Mouse (Mus musculus): ENCODE measurements around the gene Mad1l1. TPM values are rescaled to one million over a fixed set of nuclear protein-coding genes. Genes with fewer than 3 reads are reported as not detected.

Mad1l1 gene
- polyA plus RNA-seq, 1 experiment from 2014 or later = 25.0 TPM

GRCm38 (mm10) chr5:140249359-140250062 lies 71.8 kb downstream of the Mad1l1 start:
- Histone ChIP-seq H3K27me3 (ENCODE audit: control insufficient read depth, insufficient read depth, low read length) (peaks cover 7% of the 10 kb centered on the region; the same call in 1 of the 2 replicates), H3K4me2 (no peak overlapping the region), H3K9me3 (replicated peaks; ENCODE audit: control insufficient read depth, low read length) (no peaks in the 10 kb centered on the region), H3K9ac (ENCODE audit: low read depth, low read length) (no peak overlapping the region), H3K4me3 (ENCODE audit: low read depth, low read length) (no peak overlapping the region), H3K27ac (ENCODE audit: low read depth, low read length) (no peak overlapping the region), H3K4me1 (ENCODE audit: control insufficient read depth, insufficient read depth, low read length) (no peaks in the 10 kb centered on the region), H3K36me3 (ENCODE audit: control insufficient read depth, insufficient read depth, low read length) (no peaks in the 10 kb centered on the region)
- 83% methylated on average over 6 of the region's 6 CpGs for WGBS (ENCODE audit: insufficient replicate concordance)
- ATAC-seq (replicated peaks; ENCODE audit: insufficient number of reproducible peaks, low FRiP score, low TSS enrichment) = no peak

GRCm38 (mm10) chr5:140248101-140248500 lies 73.3 kb downstream of the Mad1l1 start:
- Histone ChIP-seq H3K27ac (ENCODE audit: low read depth, low read length) (no peak overlapping the region), H3K36me3 (ENCODE audit: control insufficient read depth, insufficient read depth, low read length) (no peaks in the 10 kb centered on the region), H3K4me1 (ENCODE audit: control insufficient read depth, insufficient read depth, low read length) (no peaks in the 10 kb centered on the region), H3K27me3 (ENCODE audit: control insufficient read depth, insufficient read depth, low read length) (peaks cover under 1% of the 10 kb centered on the region; the same call in 1 of the 2 replicates), H3K9me3 (replicated peaks; ENCODE audit: control insufficient read depth, low read length) (no peaks in the 10 kb centered on the region), H3K4me3 (ENCODE audit: low read depth, low read length) (no peak overlapping the region), H3K4me2 (no peak overlapping the region), H3K9ac (ENCODE audit: low read depth, low read length) (no peak overlapping the region)
- 71% methylated on average over 2 of the region's 2 CpGs for WGBS (ENCODE audit: insufficient replicate concordance)
- ATAC-seq (replicated peaks; ENCODE audit: insufficient number of reproducible peaks, low FRiP score, low TSS enrichment) = no peak

GRCm38 (mm10) chr5:140240235-140240634 lies 81.1 kb downstream of the Mad1l1 start:
- no peak for ATAC-seq (replicated peaks; ENCODE audit: insufficient number of reproducible peaks, low FRiP score, low TSS enrichment)
- no peak overlapping the region for H3K4me3 ChIP-seq (ENCODE audit: low read depth, low read length)
- WGBS (ENCODE audit: insufficient replicate concordance) = 74% methylated on average over 3 of the region's 3 CpGs

GRCm38 (mm10) chr5:140238880-140239279 lies 82.5 kb downstream of the Mad1l1 start:
- no peak overlapping the region for H3K4me3 ChIP-seq (ENCODE audit: low read depth, low read length)
- H3K4me2 ChIP-seq = no peak overlapping the region
- H3K27ac ChIP-seq (ENCODE audit: low read depth, low read length) = no peak overlapping the region
- 63% methylated on average over 3 of the region's 3 CpGs for WGBS (ENCODE audit: insufficient replicate concordance)
- H3K4me1 ChIP-seq (ENCODE audit: control insufficient read depth, insufficient read depth, low read length) = 0 out of 2 replicates have a peak, but pooled peaks cover 2% of the 10 kb centered on the region
- H3K36me3 ChIP-seq (ENCODE audit: control insufficient read depth, insufficient read depth, low read length) = no peaks in the 10 kb centered on the region
- H3K9ac ChIP-seq (ENCODE audit: low read depth, low read length) = no peak overlapping the region
- no peak for ATAC-seq (replicated peaks; ENCODE audit: insufficient number of reproducible peaks, low FRiP score, low TSS enrichment)
- H3K9me3 ChIP-seq (replicated peaks; ENCODE audit: control insufficient read depth, low read length) = no peaks in the 10 kb centered on the region
- no peaks in the 10 kb centered on the region for H3K27me3 ChIP-seq (ENCODE audit: control insufficient read depth, insufficient read depth, low read length)

More at GRCm38 (mm10) chr5:140240235-140240634, 81.1 kb downstream of the Mad1l1 start:
- Histone ChIP-seq H3K27me3 (ENCODE audit: control insufficient read depth, insufficient read depth, low read length) (no peaks in the 10 kb centered on the region), H3K4me2 (no peak overlapping the region), H3K27ac (ENCODE audit: low read depth, low read length) (no peak overlapping the region), H3K4me1 (ENCODE audit: control insufficient read depth, insufficient read depth, low read length) (0 out of 2 replicates have a peak, but pooled peaks cover 2% of the 10 kb centered on the region), H3K36me3 (ENCODE audit: control insufficient read depth, insufficient read depth, low read length) (no peaks in the 10 kb centered on the region), H3K9me3 (replicated peaks; ENCODE audit: control insufficient read depth, low read length) (no peaks in the 10 kb centered on the region), H3K9ac (ENCODE audit: low read depth, low read length) (no peak overlapping the region)

GRCm38 (mm10) chr5:140230818-140231217 lies 90.5 kb downstream of the Mad1l1 start:
- no peak overlapping the region for H3K9ac ChIP-seq (ENCODE audit: low read depth, low read length)
- no peak overlapping the region for H3K4me2 ChIP-seq
- no peak overlapping the region for H3K27ac ChIP-seq (ENCODE audit: low read depth, low read length)
- H3K4me3 ChIP-seq (ENCODE audit: low read depth, low read length) = no peak overlapping the region
- WGBS (ENCODE audit: insufficient replicate concordance) = 86% methylated on average over 6 of the region's 6 CpGs
- no peaks in the 10 kb centered on the region for H3K36me3 ChIP-seq (ENCODE audit: control insufficient read depth, insufficient read depth, low read length)
- no peaks in the 10 kb centered on the region for H3K27me3 ChIP-seq (ENCODE audit: control insufficient read depth, insufficient read depth, low read length)
- ATAC-seq (replicated peaks; ENCODE audit: insufficient number of reproducible peaks, low FRiP score, low TSS enrichment) = no peak
- H3K4me1 ChIP-seq (ENCODE audit: control insufficient read depth, insufficient read depth, low read length) = no peaks in the 10 kb centered on the region
- no peaks in the 10 kb centered on the region for H3K9me3 ChIP-seq (replicated peaks; ENCODE audit: control insufficient read depth, low read length)

- WGBS (ENCODE audit: insufficient replicate concordance) = 86% methylated on average over 3 of the region's 3 CpGs
- no peak overlapping the region for H3K4me3 ChIP-seq (ENCODE audit: low read depth, low read length)
- no peaks in the 10 kb centered on the region for H3K27me3 ChIP-seq (ENCODE audit: control insufficient read depth, insufficient read depth, low read length)
- no peak overlapping the region for H3K27ac ChIP-seq (ENCODE audit: low read depth, low read length)
- H3K4me2 ChIP-seq = no peak overlapping the region
- H3K9ac ChIP-seq (ENCODE audit: low read depth, low read length) = no peak overlapping the region
- ATAC-seq (replicated peaks; ENCODE audit: insufficient number of reproducible peaks, low FRiP score, low TSS enrichment) = no peak
- H3K9me3 ChIP-seq (replicated peaks; ENCODE audit: control insufficient read depth, low read length) = no peaks in the 10 kb centered on the region
- H3K4me1 ChIP-seq (ENCODE audit: control insufficient read depth, insufficient read depth, low read length) = no peaks in the 10 kb centered on the region
- no peaks in the 10 kb centered on the region for H3K36me3 ChIP-seq (ENCODE audit: control insufficient read depth, insufficient read depth, low read length)
Measured at GRCm38 (mm10) chr5:140228306-140228705, 93.0 kb downstream of the Mad1l1 start.

GRCm38 (mm10) chr5:140226871-140227270 lies 94.5 kb downstream of the Mad1l1 start:
- Histone ChIP-seq H3K27ac (ENCODE audit: low read depth, low read length) (no peak overlapping the region), H3K4me3 (ENCODE audit: low read depth, low read length) (no peak overlapping the region), H3K36me3 (ENCODE audit: control insufficient read depth, insufficient read depth, low read length) (no peaks in the 10 kb centered on the region), H3K9me3 (replicated peaks; ENCODE audit: control insufficient read depth, low read length) (no peaks in the 10 kb centered on the region), H3K27me3 (ENCODE audit: control insufficient read depth, insufficient read depth, low read length) (no peaks in the 10 kb centered on the region), H3K9ac (ENCODE audit: low read depth, low read length) (no peak overlapping the region), H3K4me1 (ENCODE audit: control insufficient read depth, insufficient read depth, low read length) (no peaks in the 10 kb centered on the region), H3K4me2 (no peak overlapping the region)
- 76% methylated on average over 3 of the region's 3 CpGs for WGBS (ENCODE audit: insufficient replicate concordance)
- no peak for ATAC-seq (replicated peaks; ENCODE audit: insufficient number of reproducible peaks, low FRiP score, low TSS enrichment)

GRCm38 (mm10) chr5:140225881-140226280 lies 95.5 kb downstream of the Mad1l1 start:
- Histone ChIP-seq H3K4me3 (ENCODE audit: low read depth, low read length) (no peak overlapping the region), H3K9me3 (replicated peaks; ENCODE audit: control insufficient read depth, low read length) (no peaks in the 10 kb centered on the region), H3K27me3 (ENCODE audit: control insufficient read depth, insufficient read depth, low read length) (no peaks in the 10 kb centered on the region), H3K36me3 (ENCODE audit: control insufficient read depth, insufficient read depth, low read length) (no peaks in the 10 kb centered on the region), H3K4me1 (ENCODE audit: control insufficient read depth, insufficient read depth, low read length) (no peaks in the 10 kb centered on the region; the same call in 1 of the 2 replicates), H3K27ac (ENCODE audit: low read depth, low read length) (no peak overlapping the region), H3K4me2 (no peak overlapping the region), H3K9ac (ENCODE audit: low read depth, low read length) (no peak overlapping the region)
- WGBS (ENCODE audit: insufficient replicate concordance) = 88% methylated on average over 2 of the region's 2 CpGs
- ATAC-seq (replicated peaks; ENCODE audit: insufficient number of reproducible peaks, low FRiP score, low TSS enrichment) = no peak

- no peak overlapping the region for H3K4me3 ChIP-seq (ENCODE audit: low read depth, low read length)
- no peak overlapping the region for H3K4me2 ChIP-seq
- 91% methylated on average over 2 of the region's 2 CpGs for WGBS (ENCODE audit: insufficient replicate concordance)
Measured at GRCm38 (mm10) chr5:140225103-140225502, 96.2 kb downstream of the Mad1l1 start.

More at GRCm38 (mm10) chr5:140225103-140225502, 96.2 kb downstream of the Mad1l1 start:
- Histone ChIP-seq H3K27me3 (ENCODE audit: control insufficient read depth, insufficient read depth, low read length) (0 out of 2 replicates have a peak, but pooled peaks cover 2% of the 10 kb centered on the region), H3K27ac (ENCODE audit: low read depth, low read length) (no peak overlapping the region), H3K4me1 (ENCODE audit: control insufficient read depth, insufficient read depth, low read length) (no peaks in the 10 kb centered on the region; the same call in 1 of the 2 replicates), H3K9ac (ENCODE audit: low read depth, low read length) (no peak overlapping the region), H3K9me3 (replicated peaks; ENCODE audit: control insufficient read depth, low read length) (no peaks in the 10 kb centered on the region), H3K36me3 (ENCODE audit: control insufficient read depth, insufficient read depth, low read length) (no peaks in the 10 kb centered on the region)
- ATAC-seq (replicated peaks; ENCODE audit: insufficient number of reproducible peaks, low FRiP score, low TSS enrichment) = no peak

Data from heart, embryonic 11.5 days (tissue).